Mouse (Mus musculus) testis, postnatal 10 days (tissue): ENCODE data around the gene Gm21974.
A peak's percentile ranks its signal among the peaks of the same experiment; 100 is the strongest.
"Not testable (repeated sequence)": the region's sequence is repeated elsewhere in the genome, so short reads cannot be mapped to it uniquely, and the experiment has no call there.

ENCODE experiments used
- DNase-seq: peaks from one replicate; pipeline ENCODE4 v3.0.0; 2021; ENCODE audit warnings: low spot score

The Gm21974 gene

DNA sequence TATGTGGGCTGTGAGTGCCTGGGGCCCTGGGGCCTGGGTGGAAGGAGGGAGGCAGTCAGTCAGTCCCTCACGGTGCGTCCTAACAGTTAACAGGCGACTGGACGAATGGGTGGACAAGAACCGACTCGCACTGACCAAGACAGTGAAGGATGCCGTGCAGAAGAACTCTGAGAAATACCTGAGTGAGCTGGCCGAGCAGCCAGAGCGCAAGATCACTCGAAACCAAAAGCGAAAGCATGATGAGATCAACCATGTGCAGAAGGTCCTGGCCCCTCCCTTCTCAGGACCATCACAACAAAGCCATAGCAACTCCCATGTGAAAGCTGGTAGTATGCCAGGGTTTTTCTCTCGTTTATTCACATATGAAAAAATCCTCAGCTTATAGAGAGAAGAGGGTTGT lies 20.0 kb upstream of the Gm21974 start:
- no peak for DNase-seq

DNA sequence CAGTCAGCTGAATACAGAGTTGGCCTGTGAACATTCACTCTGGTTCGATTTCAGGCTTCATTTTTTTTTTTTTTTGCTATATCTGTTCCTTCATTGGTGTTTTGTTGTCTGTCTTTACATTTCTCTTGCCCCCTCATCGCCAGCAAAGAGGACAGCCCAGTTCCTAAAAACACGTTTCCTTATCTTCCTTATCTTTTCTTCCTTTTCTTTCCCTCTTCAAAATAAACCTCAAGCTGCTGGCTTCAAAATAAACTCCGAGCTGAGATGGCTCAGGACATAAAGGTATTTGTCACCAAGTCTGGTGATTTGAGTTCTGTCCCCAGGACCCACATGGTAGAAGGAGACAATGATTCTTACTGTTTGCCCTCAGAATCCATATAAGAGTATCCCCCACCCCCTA lies 17.7 kb upstream of the Gm21974 start:
- no peak for DNase-seq

- DNase-seq = peak; percentile 89
Measured at GRCm38 (mm10) chr7:127912190-127912871, 17.1 kb upstream of the Gm21974 start, which contains the start of gene Kat8. TSS of gene Kat8 (plus strand) at chr7:127912516.

DNA sequence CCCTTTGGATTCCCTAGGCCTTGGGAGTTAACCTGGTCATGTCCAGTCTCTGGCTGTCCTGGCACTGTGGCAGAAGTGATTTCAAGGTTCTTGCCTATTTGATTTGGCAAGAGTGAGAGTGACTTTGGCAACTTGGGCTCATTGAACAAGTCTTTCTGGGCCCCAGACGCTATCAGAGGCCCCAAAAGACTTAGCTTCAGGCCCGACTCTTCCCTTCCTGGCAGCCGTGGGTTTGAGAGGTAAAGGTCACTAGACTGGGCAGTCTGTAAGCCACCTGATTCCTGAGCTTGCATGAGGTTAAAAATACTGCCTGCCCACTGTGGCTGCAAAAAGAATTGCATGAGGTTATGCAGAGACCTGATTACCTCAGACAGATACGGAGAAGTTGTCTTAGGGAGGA lies 13.4 kb upstream of the Gm21974 start:
- no peak for DNase-seq

GRCm38 (mm10) chr7:127907939-127908338 lies 12.7 kb upstream of the Gm21974 start:
- DNase-seq = no peak

- peak; percentile 87 for DNase-seq
Measured at GRCm38 (mm10) chr7:127903971-127904796, 8.9 kb upstream of the Gm21974 start, which contains the start of gene Bckdk. TSS of gene Bckdk (plus strand) at chr7:127904082.

GRCm38 (mm10) chr7:127901772-127902171 lies 6.5 kb upstream of the Gm21974 start:
- DNase-seq = no peak

DNA sequence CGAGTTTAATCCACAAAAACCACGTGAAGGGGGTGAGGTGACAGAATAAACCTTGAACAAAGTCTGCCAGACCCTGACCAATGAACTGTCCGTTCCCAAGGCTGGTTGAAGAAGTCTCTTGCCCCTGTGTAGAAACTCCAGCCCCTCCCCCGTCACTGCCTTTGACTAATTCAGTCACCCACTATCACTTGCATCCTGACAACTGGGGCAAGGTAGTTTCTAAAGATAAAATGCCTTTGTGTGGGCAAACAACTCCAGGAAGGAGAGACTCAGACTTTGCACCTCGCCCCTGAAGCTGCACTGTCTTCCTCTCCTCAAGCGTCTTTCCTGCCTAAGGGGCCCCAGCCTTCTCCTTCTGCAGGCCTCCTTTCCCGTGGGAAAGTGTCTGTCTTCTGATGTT lies 4.7 kb upstream of the Gm21974 start:
- no peak for DNase-seq

DNA sequence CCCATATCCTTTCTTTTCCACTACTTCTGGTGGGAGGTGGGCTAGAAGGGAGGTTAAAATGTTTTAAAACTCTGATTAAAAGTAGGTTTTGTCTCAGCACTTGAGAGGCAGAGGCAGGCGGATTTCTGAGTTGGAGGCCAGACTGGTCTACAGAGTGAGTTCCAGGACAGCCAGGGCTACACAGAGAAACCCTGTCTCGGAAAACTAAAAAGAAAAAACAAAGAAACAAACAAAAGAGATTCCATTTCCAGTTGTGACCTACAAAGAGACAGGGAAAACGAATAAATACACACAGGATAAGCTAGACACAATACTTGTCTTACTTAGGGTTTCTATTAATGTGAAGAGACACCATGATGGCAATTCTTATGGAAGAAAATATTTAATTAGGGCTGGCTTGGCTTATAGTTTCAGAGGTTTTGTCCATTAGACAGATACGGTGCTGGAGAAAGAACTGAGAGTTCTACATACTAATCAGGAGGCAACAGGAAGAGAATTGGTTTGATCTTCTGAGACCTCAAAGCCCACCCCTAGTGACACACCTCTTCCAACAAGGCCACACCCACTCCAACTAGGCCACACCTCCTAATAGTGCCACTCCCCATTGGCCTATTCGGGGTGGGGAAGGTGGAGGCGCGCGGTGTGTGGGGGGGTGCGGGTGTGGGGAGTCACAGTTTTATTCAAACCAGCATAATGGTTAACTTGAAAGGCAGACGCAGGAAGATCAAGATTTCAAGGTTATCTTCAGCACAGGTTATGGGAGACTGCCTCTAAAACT lies 3.1 kb upstream of the Gm21974 start:
- DNase-seq = peak; percentile 62

GRCm38 (mm10) chr7:127897542-127897941 lies 2.3 kb upstream of the Gm21974 start:
- no peak for DNase-seq

GRCm38 (mm10) chr7:127896384-127896783 lies 1.1 kb upstream of the Gm21974 start:
- DNase-seq = peak; percentile 88

DNA sequence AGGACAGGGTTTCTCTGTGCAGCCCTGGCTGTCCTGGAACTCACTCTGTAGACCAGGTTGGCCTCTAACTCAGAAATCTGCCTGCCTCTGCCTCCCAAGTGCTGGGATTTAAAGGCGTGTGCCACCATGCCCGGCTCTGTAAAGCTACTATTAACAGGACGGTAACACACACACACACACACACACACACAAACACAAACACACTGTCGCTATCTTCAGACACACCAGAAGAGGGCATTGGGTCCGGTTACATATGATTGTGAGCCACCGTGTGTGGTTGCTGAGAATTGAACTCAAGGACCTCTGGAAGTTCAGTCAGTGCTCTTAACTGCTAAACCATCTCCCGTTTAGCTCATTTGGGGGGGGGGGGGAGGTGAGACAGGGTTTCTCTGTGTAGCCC lies 637 bp upstream of the Gm21974 start:
- DNase-seq = not testable (repeated sequence)

DNA sequence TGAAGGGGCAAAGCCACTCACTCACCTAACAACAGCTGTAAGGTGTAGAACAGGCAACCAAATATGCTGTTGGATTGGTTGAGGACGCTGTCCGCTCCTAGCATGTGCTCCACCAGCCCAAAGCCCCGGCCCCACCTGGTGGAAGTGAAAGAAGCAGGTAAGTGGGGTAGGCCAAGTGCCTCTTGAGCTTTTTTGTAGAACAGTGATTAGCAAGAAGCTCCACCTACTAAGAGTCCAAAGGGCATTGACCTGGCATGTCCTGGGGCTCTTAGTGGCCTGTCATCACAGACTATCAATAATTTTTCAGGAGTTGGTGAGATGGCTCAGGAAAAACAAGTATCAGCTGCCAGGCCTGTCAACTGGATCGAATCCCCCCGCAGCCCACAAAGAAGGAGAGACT lies 774 bp downstream of the Gm21974 start:
- DNase-seq = no peak

- no peak for DNase-seq
Measured at GRCm38 (mm10) chr7:127890798-127891197, 4.5 kb downstream of the Gm21974 start, which contains the start of gene Prss53. TSS of gene Prss53 (minus strand) at chr7:127890970.

- DNase-seq = no peak
Measured at GRCm38 (mm10) chr7:127888821-127889220, 6.4 kb downstream of the Gm21974 start.

DNA sequence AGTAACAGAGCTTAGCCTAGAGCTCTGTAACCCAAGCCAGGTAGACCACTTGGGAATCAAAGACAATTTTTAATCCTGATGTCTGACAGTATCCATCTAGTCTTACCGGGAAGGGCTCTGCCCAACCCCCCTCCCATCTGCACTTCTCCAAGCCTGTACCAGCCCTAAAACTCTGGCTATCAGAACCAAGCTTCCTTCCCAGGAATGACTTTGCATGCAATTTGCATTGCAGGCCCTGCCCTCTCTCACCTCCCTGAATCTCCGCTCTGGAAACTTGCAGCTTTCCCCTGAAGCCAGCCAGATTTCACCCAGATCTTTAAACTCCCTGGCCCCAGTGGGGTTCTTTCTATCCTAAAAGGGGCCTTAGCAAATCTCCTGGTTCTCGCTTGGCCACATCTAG lies 7.5 kb downstream of the Gm21974 start:
- no peak for DNase-seq

GRCm38 (mm10) chr7:127887191-127887590 lies 8.1 kb downstream of the Gm21974 start:
- no peak for DNase-seq

- no peak for DNase-seq
Measured at GRCm38 (mm10) chr7:127886551-127886950, 8.7 kb downstream of the Gm21974 start.

- DNase-seq = peak; percentile 80
Measured at GRCm38 (mm10) chr7:127885951-127886350, 9.3 kb downstream of the Gm21974 start.

DNA sequence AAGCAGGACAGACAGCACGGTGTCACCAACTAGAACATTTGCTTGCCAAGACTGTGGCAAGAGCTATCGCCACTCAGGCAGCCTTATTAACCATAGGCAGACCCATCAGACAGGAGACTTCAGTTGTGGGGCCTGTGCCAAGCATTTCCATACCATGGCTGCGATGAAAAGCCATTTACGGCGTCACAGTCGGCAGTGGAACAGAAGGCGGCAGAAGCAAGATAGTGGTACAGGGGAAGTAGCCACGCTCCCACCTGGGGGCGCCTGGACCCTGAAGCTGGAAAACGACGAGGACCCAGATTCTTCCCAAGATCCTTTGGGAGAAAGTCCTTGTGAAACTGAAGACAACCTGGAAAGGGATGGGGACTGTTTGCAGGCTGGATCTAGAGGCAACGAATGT lies 14.8 kb downstream of the Gm21974 start:
- no peak for DNase-seq

- DNase-seq = no peak
Measured at GRCm38 (mm10) chr7:127879301-127879700, 16.0 kb downstream of the Gm21974 start.
